Mouse (Mus musculus) myocyte (in vitro differentiated cells): Measurements from ENCODE around the gene Mbd6. TPM values are rescaled to one million over a fixed set of nuclear protein-coding genes. Genes with fewer than 3 reads are reported as not detected.

ENCODE experiments used
- H3K27me3 ChIP-seq: one replicate; pipeline ENCODE4 v1.6.1; 2011; ENCODE audit not compliant: control insufficient read depth, insufficient read depth, insufficient read length
- H3K36me3 ChIP-seq: one replicate; pipeline ENCODE4 v1.6.1; 2011; ENCODE audit not compliant: control insufficient read depth, insufficient read depth
- H3K4me2 ChIP-seq: one replicate; pipeline ENCODE4 v1.6.1; 2011; ENCODE audit warnings: low read depth, control low read depth
- H3K4me3 ChIP-seq: one replicate; pipeline ENCODE4 v1.5.1; 2011; ENCODE audit warnings: mild to moderate bottlenecking, control low read depth, moderate library complexity
- H3K79me2 ChIP-seq: one replicate; pipeline ENCODE4 v1.6.1; 2011; ENCODE audit not compliant: control insufficient read depth, insufficient read depth
- H3ac ChIP-seq: one replicate; pipeline ENCODE4 v1.6.1; 2011; ENCODE audit not compliant: control insufficient read depth, insufficient read length
- CEBPB ChIP-seq: IDR thresholded peaks from 2 replicates; pipeline ENCODE4 v1.6.1; 2011; ENCODE audit warnings: mild to moderate bottlenecking, moderate library complexity; ENCODE audit not compliant: poor library complexity, insufficient read depth, severe bottlenecking
- E2F4 ChIP-seq: IDR thresholded peaks from one replicate; pipeline ENCODE4 v1.6.1; 2011; ENCODE audit warnings: mild to moderate bottlenecking, control low read depth, moderate library complexity; ENCODE audit not compliant: insufficient read depth
- MAX ChIP-seq: IDR thresholded peaks from one replicate; pipeline ENCODE4 v1.6.1; 2011; ENCODE audit warnings: low read depth, mild to moderate bottlenecking, control low read depth
- MYOD1 ChIP-seq, 3 experiments: IDR thresholded peaks; one replicate each; pipeline ENCODE4 v1.6.1; 2011; ENCODE audit warnings: control low read depth in 2 of 3, low read depth in 2 of 3, mild to moderate bottlenecking in 2 of 3, moderate library complexity in 1 of 3; ENCODE audit not compliant: insufficient read length in 2 of 3, control insufficient read depth in 1 of 3
- MYOG ChIP-seq, 3 experiments: IDR thresholded peaks; one replicate each; pipeline ENCODE4 v1.6.1; 2011; ENCODE audit warnings: control low read depth in 2 of 3, low read depth in 2 of 3, mild to moderate bottlenecking in 2 of 3; ENCODE audit not compliant: insufficient read length in 2 of 3, control insufficient read depth in 1 of 3, insufficient read depth in 1 of 3
- POLR2A ChIP-seq: IDR thresholded peaks from one replicate; pipeline ENCODE4 v1.6.1; 2011; ENCODE audit warnings: low read depth, mild to moderate bottlenecking, control low read depth, moderate library complexity; ENCODE audit not compliant: insufficient read length
- POLR2AphosphoS2 ChIP-seq: IDR thresholded peaks from one replicate; pipeline ENCODE4 v1.6.1; 2011; ENCODE audit warnings: low read depth, control low read depth; ENCODE audit not compliant: insufficient read length
- REST ChIP-seq: IDR thresholded peaks from one replicate; pipeline ENCODE4 v1.6.1; 2011; ENCODE audit warnings: mild to moderate bottlenecking, control low read depth, moderate library complexity; ENCODE audit not compliant: insufficient read depth, insufficient read length
- SRF ChIP-seq: IDR thresholded peaks from one replicate; pipeline ENCODE4 v1.6.1; 2011; ENCODE audit warnings: low read depth; ENCODE audit not compliant: control insufficient read depth, insufficient read length
- TCF12 ChIP-seq: IDR thresholded peaks from one replicate; pipeline ENCODE4 v1.6.1; 2011; ENCODE audit warnings: mild to moderate bottlenecking, control low read depth; ENCODE audit not compliant: poor library complexity, insufficient read depth, severe bottlenecking
- TCF3 ChIP-seq: IDR thresholded peaks from one replicate; pipeline ENCODE4 v1.6.1; 2011; ENCODE audit warnings: low read depth, control low read depth; ENCODE audit not compliant: insufficient read length
- USF1 ChIP-seq: IDR thresholded peaks from one replicate; pipeline ENCODE4 v1.6.1; 2011; ENCODE audit warnings: low read depth, mild to moderate bottlenecking, control low read depth, moderate library complexity
- polyA plus RNA-seq: library from polyadenylated mRNA; unstranded; fragments of >200 nt; fragmentation: generic; extraction: Trizol; gene quantifications from one replicate; pipeline ENCODE4 v1.2.1, GENCODE M21; 2012; ENCODE audit warnings: missing spikeins

Mbd6 gene
- polyA plus RNA-seq, 1 experiment = 24.7 TPM

DNA sequence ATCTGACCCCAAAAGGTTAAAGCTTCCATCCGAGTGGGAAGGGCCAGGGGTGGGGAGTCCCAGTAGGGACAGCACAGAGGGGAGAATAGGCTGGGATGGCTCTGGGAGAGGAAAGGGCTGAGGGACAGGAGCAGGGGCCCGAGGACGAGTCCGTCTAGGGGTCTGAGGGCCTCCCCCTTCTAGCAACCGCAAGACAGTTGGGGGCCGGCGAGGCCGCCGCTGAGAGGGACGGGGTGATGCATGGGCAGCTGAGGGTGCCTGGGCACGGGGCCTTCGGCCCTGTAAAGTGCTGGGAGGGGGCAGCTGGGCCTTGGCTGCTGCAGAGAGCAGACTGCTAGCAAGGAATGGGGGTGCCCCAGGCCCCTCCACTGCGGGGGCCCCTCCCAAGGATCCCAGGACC, 3.2 kb downstream of the Mbd6 start:
- Histone ChIP-seq H3K4me2 (no peak overlapping the region), H3ac (no peak overlapping the region), H3K27me3 (no peaks in the 10 kb centered on the region), H3K36me3 (peaks cover 22% of the 10 kb centered on the region), H3K4me3 (no peak overlapping the region), H3K79me2 (peaks cover 27% of the 10 kb centered on the region)
- TF ChIP-seq SRF (no peak), MYOG (IDR thresholded peaks at IDR 0.05; ENCODE audit: control insufficient read depth in 1 of 3, insufficient read depth in 1 of 3, insufficient read length in 2 of 3, low read depth in 2 of 3) (no peak), USF1 (no peak), POLR2AphosphoS2 (no peak), MYOD1 (IDR thresholded peaks at IDR 0.05; ENCODE audit: control insufficient read depth in 1 of 3, insufficient read length in 2 of 3, low read depth in 2 of 3) (no peak), REST (no peak), POLR2A (no peak), CEBPB (no peak), TCF12 (no peak), TCF3 (no peak), E2F4 (no peak), MAX (no peak)

DNA sequence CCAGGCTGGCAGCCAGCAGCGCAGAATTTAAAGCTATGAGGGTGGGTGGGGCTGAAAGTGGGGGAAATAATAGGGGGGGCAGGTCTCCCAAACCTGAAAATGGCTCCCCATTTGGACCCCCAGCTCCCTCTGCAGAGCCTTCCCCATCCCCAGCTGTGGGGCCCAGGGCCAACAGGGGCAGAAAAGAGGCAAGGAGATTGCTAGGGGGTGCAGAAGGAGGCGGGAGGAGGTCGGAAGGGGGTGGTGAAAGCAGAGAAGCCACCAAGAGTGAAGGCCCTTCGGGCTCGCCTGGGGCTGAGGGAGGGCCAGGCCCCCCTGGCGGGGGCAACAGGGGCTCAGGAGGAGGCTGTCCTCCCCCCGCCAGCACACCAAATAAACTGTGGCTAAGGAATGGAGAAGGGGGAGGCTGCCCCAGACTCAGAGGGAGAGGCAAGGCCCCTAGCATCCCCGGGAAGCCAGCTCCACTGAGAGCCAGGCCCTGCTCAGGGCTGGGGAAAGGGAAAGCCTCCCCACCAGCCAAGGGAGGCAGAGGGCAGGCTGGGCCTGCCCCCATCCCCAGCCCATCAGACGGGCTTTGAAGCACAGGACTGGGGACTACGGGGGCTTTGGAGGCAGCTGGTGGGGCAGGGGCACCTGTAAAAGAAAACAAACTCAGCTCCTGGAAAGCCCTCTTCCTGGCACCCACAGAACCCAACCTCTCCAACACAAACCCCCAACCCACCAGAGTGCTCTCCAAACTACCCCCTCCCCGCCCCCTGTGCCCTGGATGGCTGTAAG, 3.9 kb downstream of the Mbd6 start:
- H3K36me3 ChIP-seq = peaks cover 28% of the 10 kb centered on the region
- no peaks in the 10 kb centered on the region for H3K27me3 ChIP-seq
- no peak overlapping the region for H3ac ChIP-seq
- no peak overlapping the region for H3K4me3 ChIP-seq
- TF ChIP-seq POLR2A = peak; percentile 10
- TF ChIP-seq SRF = no peak
- no peak overlapping the region for H3K4me2 ChIP-seq
- peaks cover 27% of the 10 kb centered on the region for H3K79me2 ChIP-seq

DNA sequence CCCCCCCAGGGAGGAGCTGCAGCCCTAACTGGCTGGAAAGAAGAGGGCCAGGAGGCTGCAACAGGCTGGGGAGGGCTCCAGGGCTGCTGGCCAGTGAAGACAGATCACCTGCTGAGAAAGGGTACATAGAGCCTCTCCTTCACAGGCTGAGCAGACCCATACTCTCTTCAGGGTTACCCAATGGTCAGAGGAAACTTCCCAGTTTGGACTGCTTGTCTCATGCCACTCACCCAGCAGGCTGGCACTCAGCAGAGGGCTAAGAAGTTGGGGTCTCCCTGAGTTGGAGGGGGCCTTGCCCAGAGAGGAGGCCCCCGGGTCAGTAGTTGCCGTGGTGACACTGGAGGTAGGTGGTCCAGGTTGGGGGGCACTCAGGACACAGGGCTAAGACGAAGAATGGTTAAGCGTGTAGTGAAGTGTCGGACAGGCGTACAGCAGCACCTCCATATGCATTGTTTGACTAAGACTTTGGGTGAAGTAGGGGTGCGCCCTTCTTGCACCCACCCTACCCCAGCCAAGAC, 4.7 kb downstream of the Mbd6 start:
- H3K79me2 ChIP-seq = peaks cover 27% of the 10 kb centered on the region

DNA sequence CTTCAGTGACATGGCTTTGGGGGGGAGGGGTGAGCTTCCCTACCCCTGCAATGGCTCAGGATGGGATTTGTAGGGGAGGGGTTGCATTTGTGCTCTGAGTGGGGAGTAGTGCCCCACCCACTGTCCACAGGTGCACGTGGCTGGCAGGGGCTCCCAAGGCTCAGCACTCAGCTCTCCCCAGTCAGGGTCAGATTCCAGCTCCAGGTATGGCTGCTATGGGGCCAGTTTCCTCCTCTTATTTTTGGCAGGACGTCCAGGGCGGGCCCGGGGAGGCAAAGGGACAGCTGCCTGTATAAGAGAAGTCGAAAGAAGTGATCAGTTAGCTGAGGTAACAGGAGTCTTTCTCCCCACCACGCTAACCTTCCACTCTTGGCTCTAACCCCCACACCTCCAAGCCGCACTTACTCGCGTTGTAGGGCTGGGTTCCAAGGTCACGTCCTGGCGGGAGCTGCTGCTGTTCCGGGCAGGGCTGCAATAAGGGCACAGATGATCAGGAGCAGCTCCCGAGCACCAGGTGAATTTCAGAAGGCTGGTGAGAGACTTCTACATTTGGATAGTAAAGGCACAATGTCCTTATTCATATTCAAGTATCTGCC, 6.1 kb downstream of the Mbd6 start:
- no peaks in the 10 kb centered on the region for H3K27me3 ChIP-seq
- no peak overlapping the region for H3K4me3 ChIP-seq
- H3K36me3 ChIP-seq = peaks cover 40% of the 10 kb centered on the region
- no peak overlapping the region for H3ac ChIP-seq
- TF ChIP-seq SRF = no peak
- TF ChIP-seq USF1 = no peak
- TF ChIP-seq E2F4 = no peak
- TF ChIP-seq POLR2AphosphoS2 = peak; percentile 48
- no peak for TF ChIP-seq MYOD1 (IDR thresholded peaks at IDR 0.05; ENCODE audit: control insufficient read depth in 1 of 3, insufficient read length in 2 of 3, low read depth in 2 of 3)
- peaks cover 21% of the 10 kb centered on the region for H3K79me2 ChIP-seq
- no peak overlapping the region for H3K4me2 ChIP-seq

More for the DNA sequence above, 4.7 kb downstream of the Mbd6 start:
- H3K4me2 ChIP-seq = no peak overlapping the region
- TF ChIP-seq SRF (no peak), POLR2AphosphoS2 (peak; percentile 59), POLR2A (peak; percentile 22), USF1 (no peak), TCF3 (no peak)
- no peaks in the 10 kb centered on the region for H3K27me3 ChIP-seq
- H3K4me3 ChIP-seq = no peak overlapping the region
- no peak overlapping the region for H3ac ChIP-seq
- H3K36me3 ChIP-seq = peaks cover 34% of the 10 kb centered on the region

DNA sequence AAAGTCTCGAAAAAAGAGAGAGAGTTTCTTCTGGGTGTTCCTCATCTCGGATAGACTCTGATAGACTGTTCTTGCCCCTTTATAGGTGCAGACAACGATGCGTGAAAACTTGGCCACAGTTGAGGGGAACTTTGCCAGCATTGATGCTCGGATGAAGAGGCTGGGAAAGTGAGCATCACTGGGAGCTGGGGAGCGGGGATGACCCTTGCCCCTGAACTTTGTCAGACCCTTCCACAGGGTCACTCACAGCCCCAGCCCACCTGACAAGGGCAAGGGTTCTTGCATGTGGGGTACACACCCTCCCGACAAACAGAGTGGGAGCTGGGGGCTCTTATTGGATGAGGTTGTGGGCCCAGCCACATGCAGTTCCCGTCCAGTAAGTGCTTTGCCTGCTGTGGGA, 7.5 kb downstream of the Mbd6 start:
- TF ChIP-seq POLR2A (peak; percentile 12), POLR2AphosphoS2 (peak; percentile 87), MAX (no peak)
- peaks cover 41% of the 10 kb centered on the region for H3K36me3 ChIP-seq

More for the DNA sequence above, 7.5 kb downstream of the Mbd6 start:
- Histone ChIP-seq H3K27me3 (no peaks in the 10 kb centered on the region), H3ac (no peak overlapping the region), H3K4me2 (no peak overlapping the region), H3K4me3 (no peak overlapping the region), H3K79me2 (peaks cover 7% of the 10 kb centered on the region)
